Mouse (Mus musculus): ENCODE results near the gene Vmn1r73.

Vmn1r73 gene

GRCm38 (mm10) chr7:11729966-11730365 is at the start of gene Vmn1r73:
Vmn1r73 (plus strand) TSS chr7:11730266.
- DNase-seq = no peak
